Mouse (Mus musculus) urinary bladder, postnatal 10 days (tissue): ENCODE results near the gene Irf2bp2.

ENCODE experiments used
- DNase-seq: peaks from one replicate; pipeline ENCODE4 v3.0.0; 2022; ENCODE audit warnings: low spot score

The Irf2bp2 gene

GRCm38 (mm10) chr8:126586599-126587577 lies 6.9 kb downstream of the Irf2bp2 start:
- DNase-seq, result no peak

DNA sequence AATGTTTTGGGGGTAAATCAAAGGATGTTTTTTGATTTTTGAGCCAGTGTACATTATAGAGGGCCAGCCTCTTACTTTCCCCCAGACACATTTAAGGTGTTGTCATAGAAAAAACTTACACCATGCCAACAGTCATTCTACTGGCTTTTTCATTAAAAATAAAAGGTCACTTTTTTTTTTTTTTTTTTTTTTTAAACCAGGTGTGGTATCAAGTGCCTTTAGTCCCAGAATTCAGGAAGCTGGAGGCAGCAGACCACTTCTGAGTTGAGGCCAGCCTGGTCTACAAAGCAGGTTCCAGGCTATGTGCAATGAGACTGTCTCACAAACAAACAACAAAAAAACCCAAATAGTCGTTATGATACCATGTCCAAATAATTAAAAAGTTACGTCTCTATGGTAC lies 7.7 kb downstream of the Irf2bp2 start:
- DNase-seq, result no peak

DNA sequence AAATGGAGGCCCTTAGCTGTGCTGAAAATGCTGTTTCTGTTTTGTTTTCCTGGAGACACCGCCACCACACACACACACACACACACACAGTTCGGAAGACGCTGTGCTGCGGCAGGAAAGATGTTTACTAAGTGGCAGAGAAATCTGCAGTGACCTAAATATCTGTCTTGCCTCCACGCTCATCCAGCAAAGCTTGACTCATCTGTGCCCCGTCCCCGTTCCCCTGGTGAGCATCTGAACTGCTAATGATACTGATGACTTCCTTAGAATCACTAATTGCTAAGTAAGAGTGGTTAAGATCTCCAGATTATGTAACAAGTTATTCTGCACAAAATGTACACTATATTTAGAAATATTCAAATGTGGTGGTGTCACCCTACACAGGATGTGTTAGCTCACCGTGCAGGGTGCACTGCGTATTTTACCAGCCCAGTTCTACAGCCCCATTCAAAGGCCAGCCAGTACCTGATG lies 8.2 kb downstream of the Irf2bp2 start:
- no peak for DNase-seq

DNA sequence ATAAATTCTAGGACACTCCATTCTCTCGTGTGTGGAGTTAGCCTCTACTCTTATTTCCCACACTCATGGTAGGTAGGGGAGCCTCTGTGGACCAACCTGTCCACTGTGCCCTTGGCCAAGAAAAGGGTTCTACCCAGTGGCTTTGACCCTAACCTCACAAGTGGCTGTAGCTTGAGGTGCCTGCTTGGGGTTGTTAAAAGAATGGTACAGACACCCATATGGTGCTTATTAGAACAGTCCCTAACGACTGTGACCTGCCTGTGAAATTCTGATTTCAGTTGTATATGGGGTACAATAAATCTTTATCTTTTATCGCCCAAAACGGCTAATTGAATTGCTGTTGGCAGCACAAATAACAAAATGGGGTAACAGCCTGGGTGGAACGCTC lies 8.9 kb downstream of the Irf2bp2 start:
- DNase-seq, result no peak

- DNase-seq, result peak; percentile 35
These were observed 9.6 kb downstream of the Irf2bp2 start for GRCm38 (mm10) chr8:126583971-126584843.

DNA sequence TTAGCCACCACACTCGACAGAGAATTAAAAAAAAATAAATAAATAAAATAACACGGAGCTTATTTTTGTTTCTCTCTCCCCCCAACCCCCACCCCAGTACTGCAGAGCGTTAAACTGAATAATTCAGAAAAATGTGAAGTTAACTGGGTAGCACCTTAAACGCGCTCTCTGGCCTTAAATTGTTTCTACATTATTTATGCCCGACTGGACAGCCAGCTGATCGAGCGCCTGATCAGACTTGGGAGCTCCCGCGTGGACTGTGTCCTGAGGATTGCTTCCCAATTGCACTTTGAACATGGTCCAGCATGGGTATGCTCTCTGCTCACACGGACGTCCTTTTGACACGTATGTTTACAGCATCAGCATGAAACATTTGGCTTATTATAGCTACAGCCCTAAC lies 10.3 kb downstream of the Irf2bp2 start:
- no peak for DNase-seq

- no peak for DNase-seq
These were observed 10.8 kb downstream of the Irf2bp2 start for GRCm38 (mm10) chr8:126583018-126583417.

DNA sequence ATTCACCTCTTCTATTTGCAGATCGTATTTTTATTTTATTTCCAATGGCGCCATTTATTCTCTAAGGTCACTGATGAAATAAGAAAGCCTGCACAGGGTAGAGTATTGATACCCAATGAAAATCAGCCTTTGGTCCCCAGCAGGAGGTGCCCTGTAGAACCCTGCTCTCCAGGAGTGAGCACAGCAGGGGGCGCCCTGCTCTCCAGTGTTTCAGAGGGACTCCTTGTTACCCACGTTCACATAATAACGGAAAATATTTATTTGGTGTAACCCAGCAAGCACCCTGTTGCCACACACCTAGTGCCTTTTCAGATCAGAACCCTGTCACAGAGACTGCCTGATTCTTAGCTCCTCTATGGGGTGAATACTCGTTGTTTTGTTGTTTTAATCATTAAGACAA lies 11.3 kb downstream of the Irf2bp2 start:
- no peak for DNase-seq

DNA sequence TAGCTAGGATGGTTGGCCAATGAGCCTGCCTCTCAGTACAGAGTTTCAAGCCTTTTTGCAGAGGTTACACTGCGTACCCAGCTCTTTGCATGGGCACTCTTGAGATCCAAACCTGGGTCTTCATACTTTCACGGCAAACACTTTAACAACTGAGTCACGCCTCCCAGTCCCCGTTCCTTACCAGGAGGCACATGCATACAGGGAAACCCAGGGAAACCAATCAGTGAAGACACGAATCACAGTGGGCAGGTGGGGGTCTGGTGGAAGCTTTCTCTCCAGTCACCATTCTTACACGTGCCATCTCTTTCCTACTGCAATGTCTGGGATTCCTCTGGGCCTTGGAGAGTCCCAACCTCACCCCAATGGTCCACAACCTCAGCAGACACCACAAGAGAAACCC lies 12.1 kb downstream of the Irf2bp2 start:
- DNase-seq, result no peak

- DNase-seq, result no peak
These were observed 13.0 kb downstream of the Irf2bp2 start for GRCm38 (mm10) chr8:126580826-126581225.

- DNase-seq, result no peak
These were observed 13.7 kb downstream of the Irf2bp2 start for GRCm38 (mm10) chr8:126580086-126580485.

GRCm38 (mm10) chr8:126578641-126579040 lies 15.1 kb downstream of the Irf2bp2 start:
- DNase-seq, result no peak

GRCm38 (mm10) chr8:126576919-126577318 lies 16.9 kb downstream of the Irf2bp2 start:
- DNase-seq, result no peak

DNA sequence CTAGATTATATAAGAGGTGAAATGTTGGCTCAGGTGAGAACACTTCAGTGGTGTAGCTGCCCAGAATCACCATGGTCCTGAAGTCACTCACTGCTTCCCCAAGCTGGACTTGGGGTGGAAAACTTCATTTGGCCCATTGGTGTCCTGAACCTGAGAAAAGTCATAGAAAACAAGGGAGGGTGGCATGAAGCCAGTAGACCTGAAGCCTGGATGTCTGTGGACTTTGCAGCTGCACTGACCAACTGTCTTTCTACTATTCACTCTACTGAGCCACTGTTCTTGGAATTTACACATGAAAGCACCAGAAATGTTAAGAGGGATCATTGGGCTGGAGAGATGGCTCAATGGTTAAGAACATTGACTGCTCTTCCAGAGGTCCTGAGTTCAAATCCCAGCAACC lies 17.7 kb downstream of the Irf2bp2 start:
- no peak for DNase-seq

DNA sequence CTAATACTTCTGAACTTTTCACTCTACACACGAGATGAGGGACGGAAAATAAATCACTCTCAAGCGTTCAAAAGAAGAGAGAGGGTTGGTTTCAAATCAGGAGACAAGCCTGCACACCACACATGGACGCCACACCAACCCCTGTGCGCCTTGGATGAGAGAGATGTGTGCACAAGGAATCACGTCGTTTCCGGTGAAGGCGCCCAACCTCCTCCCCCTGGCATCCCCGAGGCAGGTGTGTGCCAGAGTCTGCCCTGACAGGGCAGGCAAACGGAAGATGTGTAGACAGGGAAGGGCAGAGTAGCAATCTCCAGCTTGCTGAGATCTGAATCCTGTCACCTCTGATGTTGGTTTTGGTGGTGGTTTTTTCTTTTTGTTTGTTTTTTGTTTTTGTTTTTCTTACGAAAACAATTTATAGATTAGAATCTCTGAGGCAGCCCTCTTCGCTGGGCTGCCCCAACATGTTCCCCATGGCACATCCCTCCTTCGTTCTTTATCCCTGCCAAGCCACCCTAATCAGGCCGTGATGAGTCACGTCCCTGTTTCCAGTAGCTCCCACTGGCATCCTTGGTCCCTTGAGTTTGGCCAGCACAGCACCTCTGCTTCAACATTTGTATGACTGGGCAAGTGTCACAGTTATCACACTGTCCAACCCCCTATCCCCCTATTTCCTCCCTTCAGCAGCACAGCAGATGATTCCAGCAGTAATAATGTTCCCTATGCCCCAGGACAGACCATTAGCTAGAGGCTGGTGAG lies 18.7 kb downstream of the Irf2bp2 start:
- DNase-seq, result no peak

- DNase-seq, result no peak
These were observed 19.9 kb downstream of the Irf2bp2 start for GRCm38 (mm10) chr8:126573878-126574277.

GRCm38 (mm10) chr8:126573079-126573694 lies 20.6 kb downstream of the Irf2bp2 start:
- DNase-seq, result no peak

DNA sequence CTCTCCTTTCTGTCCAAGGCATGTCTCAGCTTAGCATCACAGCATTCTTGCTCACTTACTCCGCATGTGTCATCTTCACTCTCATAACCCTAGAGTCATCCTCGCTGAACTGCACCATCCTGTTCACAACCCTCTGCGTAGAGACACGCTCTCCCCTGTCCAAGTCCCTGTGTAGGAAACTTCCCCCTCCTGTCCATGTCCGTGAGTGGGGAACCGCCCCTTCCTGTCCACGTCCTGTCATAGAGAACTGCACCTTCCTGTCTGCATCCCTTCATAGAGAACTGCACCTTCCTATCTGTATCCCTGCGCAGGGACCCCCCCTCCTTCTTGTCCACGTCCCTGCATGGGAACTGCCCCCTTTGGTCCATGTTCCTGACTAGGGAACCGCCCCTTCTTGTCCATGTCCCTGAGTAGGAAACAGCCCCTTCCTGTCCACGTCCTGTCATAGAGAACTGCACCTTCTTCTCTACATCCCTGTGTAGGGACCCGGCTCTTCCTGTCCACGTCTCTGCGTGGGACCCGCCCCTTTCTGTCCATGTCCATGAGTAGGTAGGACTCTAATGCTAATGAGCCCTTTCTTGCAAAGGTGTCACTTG lies 22.6 kb downstream of the Irf2bp2 start:
- DNase-seq, result no peak

DNA sequence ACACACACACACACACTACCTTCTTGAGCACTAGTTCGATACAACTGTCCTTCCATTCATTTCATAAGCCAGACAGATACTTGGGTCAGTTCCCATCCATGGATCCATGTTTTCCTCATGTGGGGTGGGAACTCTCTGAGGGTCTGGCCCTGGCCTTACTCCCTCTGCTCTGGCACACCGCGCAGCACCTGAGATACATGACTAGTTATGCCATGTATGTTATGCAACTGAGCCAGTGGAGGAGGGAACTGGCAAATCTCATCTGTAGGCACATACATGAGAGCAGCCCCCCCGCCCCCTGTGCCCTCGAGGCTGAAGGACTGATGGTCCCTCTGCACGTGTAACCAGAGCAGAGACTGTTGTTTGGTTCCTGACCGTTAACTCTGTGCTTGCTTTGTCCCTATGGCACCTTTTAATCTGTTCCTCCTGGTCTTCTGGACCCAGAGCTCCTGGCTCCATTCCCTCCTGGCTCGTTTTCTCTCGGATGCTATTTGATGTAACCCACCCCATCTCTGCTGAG lies 23.2 kb downstream of the Irf2bp2 start:
- DNase-seq, result no peak

GRCm38 (mm10) chr8:126570046-126570445 lies 23.7 kb downstream of the Irf2bp2 start:
- DNase-seq, result no peak

- no peak for DNase-seq
These were observed 24.1 kb downstream of the Irf2bp2 start for GRCm38 (mm10) chr8:126569638-126570037.
